Mouse (Mus musculus) c-Kit-positive CD71-positive TER-119-negative erythroid progenitor cells, embryonic 14.5 days (primary cell): ENCODE results near the gene Klhl29.

Source experiments
- DNase-seq: peaks from one replicate; pipeline ENCODE4 v3.0.0-alpha.2; 2013; ENCODE audit warnings: low read depth

Gene Klhl29

DNA sequence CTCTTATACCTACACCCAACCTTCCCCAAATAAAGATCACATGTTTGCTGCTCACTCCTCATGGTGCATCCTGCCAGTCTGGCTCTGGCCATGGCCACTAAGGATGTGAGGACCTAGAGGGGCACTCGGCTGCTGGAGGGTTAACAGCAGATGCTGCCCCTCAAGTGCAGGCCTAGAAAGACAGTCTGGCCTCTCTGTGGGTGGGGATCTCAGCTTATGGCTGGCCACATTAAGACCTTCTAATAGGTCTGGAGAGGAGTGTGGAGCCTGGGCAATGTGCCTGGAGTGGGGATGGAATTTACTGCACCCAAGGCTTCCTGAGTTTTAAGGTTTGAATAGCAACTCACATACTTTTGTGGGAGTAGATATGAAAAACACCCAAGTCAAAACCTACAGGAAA is 188.8 kb downstream of the Klhl29 start:
- DNase-seq: no peak

DNA sequence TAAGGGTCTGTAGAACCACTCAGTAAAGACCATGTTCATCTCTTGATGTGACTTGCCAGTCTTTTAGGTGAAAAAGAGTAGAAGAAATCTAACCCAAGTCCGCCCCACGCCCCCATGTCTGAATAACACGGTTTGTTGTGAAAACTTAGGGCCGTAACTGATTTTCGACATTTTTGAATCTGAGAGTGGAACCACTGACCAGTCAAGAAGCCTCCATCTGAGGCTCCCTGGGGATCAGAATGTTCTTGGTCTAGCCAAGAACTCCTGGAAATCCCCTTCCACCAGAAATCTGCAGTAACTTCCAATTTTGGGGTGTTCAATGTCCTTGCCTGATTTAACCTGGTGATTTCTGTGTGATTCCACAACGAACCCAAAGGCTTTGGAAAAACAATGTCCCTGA is 189.9 kb downstream of the Klhl29 start:
- no peak for DNase-seq

DNA sequence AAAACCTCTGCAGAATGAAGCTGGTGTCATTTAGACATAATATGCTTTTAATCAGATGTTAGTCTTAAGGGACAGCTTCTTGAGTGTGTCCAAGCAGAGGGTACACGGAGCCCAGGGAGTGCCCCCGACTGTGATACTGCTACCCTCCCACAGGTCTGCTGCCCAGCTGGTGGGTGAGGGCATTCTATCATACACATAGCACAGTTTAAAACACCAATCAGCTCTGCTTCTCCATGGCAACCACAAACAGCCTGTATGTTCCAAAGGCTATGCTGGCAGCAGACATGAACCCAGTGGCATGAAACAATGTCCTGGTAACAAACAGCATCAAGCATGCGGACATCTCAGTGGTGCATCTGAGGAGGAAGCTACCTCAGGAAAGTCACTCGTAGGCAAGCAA is 192.9 kb downstream of the Klhl29 start:
- no peak for DNase-seq

DNA sequence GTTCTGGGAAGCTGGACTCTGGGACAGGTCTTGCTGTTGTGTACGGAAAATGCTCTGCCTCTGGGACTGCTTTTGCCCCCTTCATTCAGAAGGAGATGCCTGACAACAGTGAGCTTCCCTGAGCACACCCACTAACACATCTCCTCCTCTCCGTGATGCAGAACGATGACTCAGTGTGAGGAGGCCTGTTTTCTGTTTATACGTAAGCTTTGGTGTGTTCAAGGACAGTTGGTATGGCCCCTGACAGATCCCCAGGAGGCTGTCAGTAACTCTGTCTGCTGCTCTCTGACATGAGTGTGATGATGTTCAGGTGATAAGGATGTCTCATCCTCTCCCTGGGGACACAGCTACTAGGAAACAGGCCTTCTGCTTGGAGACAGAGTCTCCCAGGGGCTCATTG is 193.3 kb downstream of the Klhl29 start:
- DNase-seq: no peak

DNA sequence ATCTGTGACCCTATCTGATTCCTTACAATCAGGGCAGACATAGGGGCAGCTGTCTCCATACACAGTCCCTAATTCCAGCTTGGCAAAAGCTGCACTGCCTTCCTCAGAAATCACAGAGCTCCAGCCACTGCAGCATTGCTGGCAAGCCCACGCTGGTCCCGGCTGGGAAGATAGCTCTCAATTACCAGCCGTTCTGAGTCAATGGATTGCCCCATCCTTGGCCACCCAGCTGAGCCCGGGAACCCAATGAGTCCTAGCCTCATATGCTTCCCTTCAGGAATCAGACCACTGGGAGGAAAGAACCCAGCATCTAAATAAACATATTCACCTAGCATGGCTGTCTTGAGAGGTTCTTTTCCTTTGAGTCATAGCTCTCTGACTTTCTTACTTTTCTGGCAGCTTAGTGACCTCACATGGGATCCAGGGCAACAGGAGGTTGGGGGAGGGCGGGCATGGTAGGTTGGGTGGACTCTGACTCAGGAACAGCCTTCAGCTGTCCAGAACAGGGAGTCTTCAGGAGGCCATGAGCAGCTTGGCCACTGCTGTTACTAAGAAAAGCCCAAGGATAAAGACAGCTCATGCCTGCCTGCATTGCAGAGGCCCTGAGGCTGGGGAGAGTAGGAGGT is 198.7 kb downstream of the Klhl29 start:
- no peak for DNase-seq

DNA sequence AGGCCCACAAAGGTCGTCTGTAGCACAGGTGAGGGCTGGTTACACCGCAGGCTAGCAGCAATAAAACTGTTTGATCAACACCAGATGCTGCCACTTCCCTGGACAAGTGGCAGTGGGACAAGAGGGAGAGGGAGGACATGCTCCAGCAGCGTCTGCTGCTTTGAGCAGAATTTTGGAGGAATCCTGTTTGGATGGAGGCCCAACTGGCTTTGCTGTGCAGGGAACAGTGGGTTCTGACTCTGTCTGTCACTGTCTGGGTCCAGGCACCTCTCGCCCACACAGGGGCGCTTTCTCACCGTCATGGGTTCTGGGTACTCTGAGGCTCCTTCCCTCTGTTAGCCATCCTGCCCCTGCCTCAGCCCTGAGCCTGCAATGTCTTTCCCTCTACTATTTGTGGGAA is 209.3 kb downstream of the Klhl29 start:
- no peak for DNase-seq

DNA sequence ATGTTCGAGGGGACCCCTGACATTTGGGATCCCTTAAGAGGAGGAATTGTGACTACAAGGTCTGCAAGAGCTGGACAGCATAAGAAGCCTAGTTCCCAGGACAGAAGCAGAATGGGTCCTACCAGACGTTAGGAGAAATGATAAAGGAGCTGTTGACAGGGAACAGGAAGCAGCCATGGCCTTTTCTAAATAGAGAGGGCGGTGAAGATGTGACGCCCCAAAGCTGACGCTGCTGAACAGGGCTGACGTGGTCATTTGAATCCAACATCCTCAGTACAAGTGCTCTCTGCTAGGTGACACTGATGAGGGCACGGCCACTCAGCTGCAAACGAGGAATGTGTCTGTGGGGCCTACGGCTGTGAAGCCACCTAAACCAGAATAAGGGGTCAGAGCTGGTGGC is 210.1 kb downstream of the Klhl29 start:
- DNase-seq: no peak

DNA sequence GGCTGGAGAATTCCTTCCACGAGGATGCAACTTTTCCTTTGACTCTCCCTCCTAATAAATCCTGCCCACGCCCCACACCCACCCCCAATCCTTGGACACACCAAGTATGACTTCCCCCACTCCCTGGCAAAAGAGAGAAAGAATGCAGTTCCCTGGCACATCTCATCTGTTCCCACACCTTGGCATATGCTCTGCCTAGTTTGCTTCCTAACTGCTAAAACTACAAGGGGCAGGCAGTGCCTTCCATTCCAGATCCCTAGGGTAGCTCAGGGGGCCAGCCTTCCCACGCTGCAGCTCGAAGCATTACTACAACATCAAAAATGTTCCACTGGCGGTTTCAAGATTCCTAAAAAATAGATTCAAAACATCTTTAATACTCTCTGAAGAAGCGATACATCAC is 212.8 kb downstream of the Klhl29 start:
- no peak for DNase-seq

DNA sequence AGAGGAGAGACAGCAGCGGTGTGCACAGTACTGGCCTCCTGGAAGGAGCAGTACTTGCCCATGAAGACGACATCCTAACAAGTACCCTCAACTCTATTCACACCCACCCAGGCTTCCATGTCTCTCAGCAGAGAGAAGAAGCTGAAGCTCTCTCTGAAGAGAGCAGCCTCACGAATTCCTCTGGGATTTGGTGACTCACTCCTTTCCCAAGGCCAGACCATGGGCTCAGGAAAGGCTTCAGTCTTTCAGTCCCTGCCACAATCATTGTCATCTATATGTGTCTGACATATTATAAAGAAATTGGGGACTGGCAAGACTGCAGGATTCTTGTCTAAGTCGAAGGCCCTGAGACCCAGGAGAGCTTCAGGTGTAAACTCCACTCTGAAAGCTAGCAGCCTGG is 213.9 kb downstream of the Klhl29 start:
- DNase-seq: no peak

DNA sequence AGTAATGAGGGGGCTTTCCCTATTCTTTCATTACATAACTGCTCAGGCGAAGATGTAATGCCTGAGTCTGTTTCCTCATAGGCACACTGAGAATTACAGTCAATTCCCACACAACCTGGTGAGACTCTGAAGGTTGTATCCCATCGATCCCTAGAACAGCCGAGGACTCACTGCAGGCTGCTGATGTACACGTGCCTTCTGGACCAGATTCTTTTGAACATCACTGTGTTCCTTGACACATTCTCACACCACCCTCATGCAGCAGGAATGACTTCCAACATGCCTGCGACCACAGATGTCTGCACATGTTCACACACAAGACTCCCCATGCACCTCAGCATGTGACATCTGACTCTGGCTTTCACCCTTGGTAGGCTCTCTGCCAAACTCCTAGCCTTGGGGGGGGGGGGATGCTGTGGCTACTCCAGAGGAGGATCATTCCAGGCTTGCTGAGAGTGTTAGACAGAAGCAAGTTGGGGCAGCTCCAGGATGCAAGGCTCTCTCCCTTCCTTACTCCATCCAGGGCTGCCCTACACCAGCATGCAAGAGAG is 217.5 kb downstream of the Klhl29 start:
- no peak for DNase-seq

DNA sequence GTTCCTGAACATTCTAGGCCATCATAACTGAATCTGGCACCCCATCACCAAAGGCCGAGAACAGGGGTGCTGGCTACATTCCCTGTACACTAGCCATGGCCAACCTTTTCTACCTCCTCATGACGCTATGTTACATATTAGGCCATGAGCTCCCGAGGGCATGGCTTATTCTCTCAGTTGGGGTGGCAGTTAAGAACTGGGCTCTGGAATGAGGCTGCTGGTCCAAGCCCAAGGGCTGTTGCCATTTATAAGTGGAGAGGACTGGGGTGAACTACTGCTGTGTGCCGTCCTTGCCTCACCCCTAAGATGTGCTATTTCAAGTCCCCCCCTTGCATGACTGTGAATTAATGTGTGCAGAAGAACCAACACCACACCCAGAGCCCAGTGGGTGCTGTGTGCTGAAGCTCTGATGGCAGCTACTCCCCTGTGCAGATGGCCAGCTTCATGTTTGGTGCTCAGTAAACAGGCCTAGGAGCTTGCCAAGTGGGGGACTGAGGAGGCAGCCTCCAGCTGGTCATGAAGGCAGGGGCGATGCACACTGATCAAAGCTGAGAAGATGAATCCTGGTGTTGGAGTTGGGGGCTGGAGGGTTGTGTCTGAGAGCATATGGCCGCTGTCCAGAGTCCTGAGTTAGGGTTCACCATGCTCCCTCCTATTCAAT is 218.3 kb downstream of the Klhl29 start:
- no peak for DNase-seq

DNA sequence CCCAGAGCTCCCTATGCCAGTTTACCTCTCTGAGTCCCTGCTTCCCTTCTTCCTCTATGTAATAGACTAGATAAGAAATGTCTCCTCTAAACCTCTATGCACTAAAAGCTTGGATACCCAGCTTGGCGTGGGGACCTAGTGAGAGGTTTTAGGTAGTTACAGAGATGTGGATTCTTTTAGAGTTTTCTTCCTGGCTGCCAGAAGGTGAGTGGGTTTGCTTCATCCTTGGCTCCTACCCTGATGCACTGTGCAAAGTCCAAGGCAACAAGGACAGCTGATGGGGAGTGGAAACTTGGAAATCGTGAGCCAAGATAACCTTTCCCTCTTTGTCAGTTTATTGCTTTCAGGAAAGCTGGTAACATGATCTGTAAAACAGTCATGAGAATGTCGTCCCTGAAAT is 220.3 kb downstream of the Klhl29 start:
- DNase-seq: no peak

DNA sequence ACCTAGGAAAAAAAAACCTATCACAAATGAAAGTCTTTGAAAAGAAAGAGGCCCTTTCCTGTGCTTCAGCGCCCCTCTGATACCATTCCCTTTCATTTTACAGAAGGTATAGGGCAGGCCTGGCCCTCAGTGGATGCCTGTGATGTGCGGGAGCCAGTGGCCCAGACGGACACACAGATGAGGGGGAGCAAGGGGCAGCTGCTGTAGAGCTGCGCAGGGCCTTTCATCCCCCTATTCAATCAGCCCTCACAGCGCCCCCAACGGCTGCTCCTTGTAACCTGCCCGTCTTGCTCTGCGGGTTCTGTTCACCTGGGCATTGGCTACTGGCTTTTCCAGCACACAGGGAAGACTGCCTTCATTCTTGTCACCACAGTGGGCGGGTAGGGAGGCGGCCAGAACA is 223.6 kb downstream of the Klhl29 start:
- DNase-seq: no peak

DNA sequence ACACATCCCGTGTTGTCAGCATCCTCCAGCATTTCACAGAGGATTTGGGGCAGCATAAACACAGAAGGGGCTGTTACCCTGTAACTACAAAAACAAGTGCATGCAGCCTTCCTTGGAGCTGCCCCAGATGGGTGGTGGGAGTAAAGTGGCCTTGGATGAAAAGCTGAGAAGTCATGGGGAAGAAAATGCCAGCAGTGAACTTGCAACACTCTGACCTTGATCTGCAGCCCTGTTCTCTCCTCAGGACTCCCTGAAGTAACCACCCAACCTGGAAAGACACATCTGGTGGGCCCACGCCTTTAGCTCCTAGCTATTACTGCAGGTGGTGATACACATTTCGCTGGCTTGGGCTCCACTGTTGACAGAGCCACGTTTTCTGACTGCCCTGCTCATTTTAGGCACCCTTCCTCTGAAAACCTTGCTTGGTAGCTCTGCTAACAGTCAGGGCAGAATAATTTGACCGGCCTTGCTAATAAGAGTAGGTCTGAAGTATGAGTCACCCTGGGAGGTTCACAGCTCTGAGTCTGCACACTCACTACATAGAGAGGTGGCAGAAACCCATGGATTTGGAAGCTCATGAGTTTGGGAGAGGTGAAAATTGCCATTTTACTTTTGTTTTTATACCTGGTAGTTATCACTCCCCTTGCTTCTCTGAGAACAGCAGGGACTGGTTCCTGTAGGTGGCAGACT is 228.0 kb downstream of the Klhl29 start:
- DNase-seq: no peak

DNA sequence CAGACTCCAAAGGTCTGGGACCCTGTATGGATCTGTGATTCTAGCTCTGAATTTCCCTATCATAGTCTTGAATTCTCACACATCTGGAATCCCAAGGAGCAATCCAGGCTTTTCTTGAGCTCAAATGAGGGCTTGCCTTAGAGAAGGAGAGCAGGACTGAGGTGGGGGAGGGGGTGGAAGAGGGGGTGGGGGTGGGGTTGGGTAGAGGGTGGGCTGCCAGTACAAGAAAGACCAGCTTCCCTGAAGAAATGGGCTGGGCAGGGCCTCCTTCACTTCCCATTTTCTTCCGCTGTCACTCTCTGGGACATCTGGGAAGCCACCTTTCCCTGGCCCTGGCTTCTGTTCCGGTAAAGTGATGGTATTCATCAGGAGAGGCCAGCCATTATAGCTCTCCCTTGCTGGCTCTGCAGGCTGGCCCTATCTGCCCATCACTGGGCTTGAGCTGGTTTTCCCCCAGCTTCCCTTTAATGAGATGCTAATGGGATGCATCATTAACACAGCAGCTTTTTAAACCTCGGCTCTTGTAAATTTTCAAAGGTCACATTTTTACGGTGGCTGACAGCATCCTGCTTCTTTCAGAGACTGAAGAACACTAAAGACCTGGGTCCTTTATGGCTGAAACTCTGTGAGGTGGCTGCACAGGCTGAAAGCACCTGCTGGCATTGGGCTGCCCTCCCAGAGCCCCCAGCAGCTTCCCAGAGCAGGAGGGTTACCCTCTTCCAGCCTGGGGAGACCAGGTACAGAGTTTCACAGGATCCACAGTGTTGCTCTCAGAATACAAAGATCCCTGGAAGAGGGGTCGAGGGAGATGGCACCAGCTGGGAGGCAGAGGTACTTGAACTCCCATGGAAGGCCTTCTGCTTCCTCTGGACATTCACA is 231.3 kb downstream of the Klhl29 start:
- DNase-seq: no peak

DNA sequence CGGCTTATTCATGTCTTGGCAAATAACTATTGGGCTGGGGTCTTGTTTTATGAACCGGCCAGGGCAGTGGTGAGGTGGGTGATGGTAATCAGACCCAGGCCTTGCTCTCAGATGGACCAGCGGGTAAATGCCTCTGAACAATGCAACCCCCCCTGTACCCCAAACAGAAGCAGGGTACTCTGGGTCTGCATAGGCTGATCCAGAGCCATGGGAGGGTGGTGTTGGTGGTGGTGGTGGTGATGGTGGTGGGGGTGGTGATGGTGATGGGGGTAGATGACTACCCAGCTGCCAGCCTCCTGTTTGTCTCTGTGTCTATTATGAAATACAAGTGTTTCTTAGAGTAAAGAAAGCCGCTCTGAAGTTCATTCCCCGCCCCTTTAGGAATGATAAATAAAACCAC is 232.3 kb downstream of the Klhl29 start:
- no peak for DNase-seq

DNA sequence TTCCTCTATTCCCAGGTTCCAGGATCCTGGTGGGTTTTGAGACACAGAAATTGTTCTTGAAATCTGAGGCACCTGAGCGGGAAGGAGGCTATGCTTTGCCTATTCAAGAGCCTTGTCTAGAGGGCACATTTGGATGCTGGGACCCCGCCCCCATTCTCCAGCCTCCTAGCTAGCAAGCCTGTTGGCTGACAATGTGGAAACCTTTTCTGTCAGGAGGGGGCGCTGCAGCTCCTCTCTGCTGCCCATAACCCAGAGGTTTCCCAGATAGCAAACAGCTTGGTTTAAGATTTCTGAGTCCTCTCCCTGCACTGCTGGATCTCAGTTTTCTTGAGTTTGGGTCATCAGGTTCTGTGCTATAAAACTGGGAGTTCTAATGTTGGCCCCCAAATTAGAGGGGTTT is 232.7 kb downstream of the Klhl29 start:
- peak; percentile 8 for DNase-seq

DNA sequence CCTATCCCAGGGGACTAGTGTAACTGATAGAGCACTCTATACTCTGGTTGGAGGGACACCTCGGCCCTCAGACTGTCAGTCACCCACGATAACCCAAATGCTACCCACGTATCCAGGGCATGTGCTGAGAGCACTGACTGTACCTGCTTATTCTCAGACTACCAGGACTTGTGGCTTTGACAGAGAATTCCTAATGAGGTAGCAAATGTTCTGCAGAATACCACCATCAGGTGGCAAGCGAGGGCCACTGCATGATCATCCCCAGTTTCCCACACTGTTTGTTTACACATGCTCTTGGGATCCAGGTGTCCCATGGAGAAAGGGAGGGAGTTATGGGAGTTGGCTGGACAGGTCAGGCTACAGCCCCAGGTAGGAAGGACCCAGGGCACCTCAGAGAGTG is 234.4 kb downstream of the Klhl29 start:
- DNase-seq: no peak

DNA sequence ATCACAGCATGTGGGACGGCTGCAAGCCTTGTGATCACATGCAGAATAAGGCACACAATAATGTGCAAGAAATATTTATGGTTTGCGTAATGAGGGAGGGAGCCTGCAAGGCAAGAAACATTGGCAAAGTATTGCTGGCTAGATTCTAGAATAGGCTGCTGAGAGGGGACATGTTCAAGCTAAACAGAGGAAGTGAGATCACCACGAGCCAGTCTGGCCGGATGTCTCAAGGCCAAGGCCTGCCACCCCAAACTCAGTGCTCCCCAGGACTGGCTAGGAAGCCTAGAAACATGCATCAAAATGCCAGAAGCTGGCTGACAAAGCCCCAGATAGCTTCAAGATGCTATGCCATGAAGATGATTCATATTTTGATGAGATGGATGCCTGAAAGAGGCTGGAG is 236.2 kb downstream of the Klhl29 start:
- no peak for DNase-seq

DNA sequence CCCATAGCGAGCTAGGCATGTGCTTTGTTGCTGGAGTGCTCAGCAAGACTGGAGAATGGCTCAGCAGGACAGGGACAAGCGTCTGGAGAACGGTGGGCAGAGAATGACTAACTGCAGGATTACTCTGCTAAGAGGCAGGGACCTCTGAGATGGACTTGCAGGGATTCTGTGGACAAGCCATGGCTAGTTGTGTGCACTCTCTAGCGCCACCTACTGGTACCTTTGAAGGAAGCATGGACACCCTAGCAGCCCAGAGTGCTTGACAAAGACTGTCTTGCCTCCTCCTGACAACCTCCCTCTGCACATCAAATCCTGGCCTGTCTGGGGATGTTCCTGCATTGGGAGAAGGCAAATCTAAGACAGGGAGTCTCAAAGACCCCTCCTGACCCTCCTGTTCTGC is 239.2 kb downstream of the Klhl29 start:
- peak; percentile 29 for DNase-seq

DNA sequence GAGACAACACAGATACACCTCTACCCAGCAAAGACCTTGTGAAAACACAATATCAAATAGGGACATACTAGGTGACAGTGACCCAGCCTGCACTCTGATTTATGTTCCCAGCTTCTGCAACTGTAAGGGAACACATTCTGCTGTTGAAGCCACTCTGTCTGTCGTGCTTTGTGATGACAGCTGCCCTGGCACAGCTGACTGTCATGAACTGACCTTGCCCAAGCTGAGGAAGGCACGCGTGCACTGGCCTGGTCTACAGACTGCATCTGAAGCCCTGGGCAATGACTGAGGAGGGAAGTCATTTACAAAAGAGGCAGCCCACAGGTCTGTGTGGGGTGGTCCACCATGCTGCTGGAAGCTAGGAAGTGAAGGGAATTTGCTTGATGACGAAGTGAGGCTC is 246.3 kb downstream of the Klhl29 start:
- no peak for DNase-seq

DNA sequence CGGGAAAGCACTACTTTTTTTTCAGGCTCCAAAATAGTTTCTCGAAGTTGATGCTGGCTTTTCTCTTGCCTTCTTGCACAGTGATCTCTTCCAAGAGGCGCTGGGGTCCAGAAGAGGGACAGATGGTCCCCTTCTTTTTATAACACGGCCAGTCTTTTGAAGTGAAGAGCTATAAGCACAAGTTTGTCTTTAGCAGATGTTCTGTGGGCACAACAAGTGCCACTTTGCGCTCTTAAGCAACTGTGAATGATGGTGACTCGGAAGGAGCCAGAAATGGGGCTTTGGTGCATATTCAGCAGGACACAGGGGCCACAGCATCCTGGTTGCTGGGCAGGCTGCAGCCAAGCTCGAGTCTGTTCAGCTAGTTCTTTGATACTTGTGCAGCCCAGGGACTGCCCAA is 249.6 kb downstream of the Klhl29 start:
- DNase-seq: no peak
